Mouse (Mus musculus) cerebellum, postnatal 4 days (tissue): Measurements from ENCODE around the gene Guca1a.
"Not testable (repeated sequence)": the region's sequence is repeated elsewhere in the genome, so short reads cannot be mapped to it uniquely, and the experiment has no call there.

ENCODE experiments used
- DNase-seq, 2 experiments: peaks; one replicate each; pipeline ENCODE4 v3.0.0; 2022; ENCODE audit warnings: low spot score in 2 of 2, mixed read lengths in 1 of 2

Gene Guca1a

GRCm38 (mm10) chr17:47400451-47400850 is at the start of gene Guca1a:
Guca1a (minus strand) TSS chr17:47400584.
- no peak for DNase-seq

- DNase-seq, result no peak
Measured at GRCm38 (mm10) chr17:47449432-47449831, 49.0 kb upstream of the Guca1a start.

GRCm38 (mm10) chr17:47448523-47449372 is 48.4 kb upstream of the Guca1a start:
- no peak for DNase-seq

- no peak for DNase-seq
Measured at GRCm38 (mm10) chr17:47446561-47446960, 46.2 kb upstream of the Guca1a start.

- DNase-seq, result no peak
Measured at GRCm38 (mm10) chr17:47446025-47446424, 45.6 kb upstream of the Guca1a start.

- DNase-seq, result no peak
Measured at GRCm38 (mm10) chr17:47445518-47445917, 45.1 kb upstream of the Guca1a start.

GRCm38 (mm10) chr17:47444113-47444512 is 43.7 kb upstream of the Guca1a start:
- DNase-seq, result no peak

- DNase-seq, result no peak
Measured at GRCm38 (mm10) chr17:47442271-47442670, 41.9 kb upstream of the Guca1a start.

GRCm38 (mm10) chr17:47441296-47442051 is 41.1 kb upstream of the Guca1a start:
- no peak for DNase-seq

- peak in 1 of 2 experiments; percentile 18 for DNase-seq
Measured at GRCm38 (mm10) chr17:47440359-47440890, 40.0 kb upstream of the Guca1a start.

GRCm38 (mm10) chr17:47439396-47440028 is 39.1 kb upstream of the Guca1a start:
- DNase-seq, result no peak

GRCm38 (mm10) chr17:47438611-47439010 is 38.2 kb upstream of the Guca1a start:
- DNase-seq, result no peak

GRCm38 (mm10) chr17:47436907-47437547 is 36.6 kb upstream of the Guca1a start, which contains the start of gene 1700001C19Rik:
1700001C19Rik (minus strand) TSS chr17:47437376.
- DNase-seq, result no peak

GRCm38 (mm10) chr17:47436156-47436906 is 35.9 kb upstream of the Guca1a start, which contains the start of gene AI661453:
AI661453 (plus strand) TSS chr17:47436615.
- DNase-seq, result no peak

- DNase-seq, result no peak
Measured at GRCm38 (mm10) chr17:47430815-47431214, 30.4 kb upstream of the Guca1a start.

GRCm38 (mm10) chr17:47428831-47429304 is 28.5 kb upstream of the Guca1a start:
- DNase-seq, result no peak

- no peak for DNase-seq
Measured at GRCm38 (mm10) chr17:47427316-47427715, 26.9 kb upstream of the Guca1a start.

GRCm38 (mm10) chr17:47424186-47424585 is 23.8 kb upstream of the Guca1a start:
- DNase-seq, result no peak

GRCm38 (mm10) chr17:47422616-47423015 is 22.2 kb upstream of the Guca1a start:
- DNase-seq, result not testable (repeated sequence)

- DNase-seq, result no peak
Measured at GRCm38 (mm10) chr17:47421566-47421965, 21.2 kb upstream of the Guca1a start.
